Mouse (Mus musculus): ENCODE results near the gene Clasp2.

GRCm38 (mm10) chr9:113811957-113812670, 70.8 kb downstream of the Clasp2 start:
- TF ChIP-seq TAL1 (IDR thresholded peaks at IDR 0.05; ENCODE audit: low read length) = no peak
- no peak for TF ChIP-seq POLR2A (IDR thresholded peaks at IDR 0.05; ENCODE audit: control insufficient read depth in 1 of 2, insufficient read depth in 1 of 2, low read depth in 1 of 2, low read length in 2 of 2, poor library complexity in 1 of 2)
- TF ChIP-seq CHD2 (IDR thresholded peaks at IDR 0.05; ENCODE audit: low read length) = no peak
- TF ChIP-seq ZMIZ1 (IDR thresholded peaks at IDR 0.05; ENCODE audit: low read depth, low read length) = no peak
- no peak for TF ChIP-seq POLR2AphosphoS2 (IDR thresholded peaks at IDR 0.05; ENCODE audit: low read length)
- TF ChIP-seq ELF1 (IDR thresholded peaks at IDR 0.05; ENCODE audit: low read depth, low read length) = no peak
- TF ChIP-seq CTCF (IDR thresholded peaks at IDR 0.05 in 2 of 3, conservative IDR thresholded peaks at IDR 0.05 in 1 of 3; ENCODE audit: control insufficient read depth in 1 of 3, insufficient read depth in 1 of 3, low read depth in 2 of 3, low read length in 3 of 3, poor library complexity in 1 of 3, severe bottlenecking in 1 of 3) = no peak
- no peak for TF ChIP-seq GATA1 (IDR thresholded peaks at IDR 0.05; ENCODE audit: low read depth, low read length)
- no peak for TF ChIP-seq TBP (IDR thresholded peaks at IDR 0.05; ENCODE audit: low read depth, low read length)
- no peak for TF ChIP-seq MEF2A (IDR thresholded peaks at IDR 0.05; ENCODE audit: extremely low read depth, insufficient replicate concordance, low read depth, low read length, poor library complexity, severe bottlenecking)

All from MEL (cell line).